Mouse (Mus musculus): ENCODE results near the gene Pcid2. TPM values are rescaled to one million over a fixed set of nuclear protein-coding genes. Genes with fewer than 3 reads are reported as not detected.

The Pcid2 gene
- polyA plus RNA-seq, 2 experiments, result 10.9 to 12.3 TPM

DNA sequence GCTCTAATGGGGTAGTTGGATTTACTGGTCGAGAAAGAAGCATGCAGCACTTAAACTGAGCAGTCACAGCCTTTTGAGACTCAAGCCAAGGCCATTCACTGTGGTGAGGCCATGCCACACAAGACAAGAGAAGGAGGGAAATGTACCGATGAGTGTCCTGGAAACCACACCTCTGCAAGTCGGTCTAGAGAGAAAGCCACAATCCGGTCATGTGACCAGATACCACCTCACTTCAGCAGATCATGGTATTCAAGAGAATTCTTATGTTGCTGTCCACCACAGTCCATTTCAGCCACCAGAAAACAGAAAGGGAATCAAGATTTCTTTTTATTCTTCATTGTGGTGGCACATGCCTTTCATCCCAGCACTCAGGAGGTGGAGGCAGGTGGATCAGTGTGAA lies 63.8 kb downstream of the Pcid2 start:
- H3K9me3 ChIP-seq (ENCODE audit: control insufficient read depth, low read length), result no peaks in the 10 kb centered on the region
- no peak overlapping the region for H3K27ac ChIP-seq
- no peak overlapping the region for H3K4me3 ChIP-seq (ENCODE audit: insufficient read depth in 1 of 2, low read depth in 2 of 2, low read length in 2 of 2)
- H3K4me1 ChIP-seq (replicated peaks; ENCODE audit: control insufficient read depth in 2 of 2, insufficient read depth in 2 of 2, low read length in 1 of 2), result peaks cover 0 to 6% of the 10 kb centered on the region in 2 experiments; a peak in 2 of 4 replicates
- WGBS (ENCODE audit: insufficient replicate concordance), result 41% methylated on average over 4 of the region's 4 CpGs
- H3K27me3 ChIP-seq (ENCODE audit: control insufficient read depth, insufficient read depth, low read length), result no peaks in the 10 kb centered on the region
- TF ChIP-seq EP300 (IDR thresholded peaks at IDR 0.05; ENCODE audit: low read depth) (no peak), CTCF (IDR thresholded peaks at IDR 0.05; ENCODE audit: low read depth) (no peak)
- no peak overlapping the region for H3K4me2 ChIP-seq (ENCODE audit: low read depth)
- H3K9ac ChIP-seq (replicated peaks), result no peak overlapping the region
- ATAC-seq (ENCODE audit: insufficient read depth) (no peak), DNase-seq (ENCODE audit: low read depth in 3 of 3, low spot score in 3 of 3) (no peak)
- H3K36me3 ChIP-seq (replicated peaks; ENCODE audit: control insufficient read depth, insufficient read depth, low read depth), result no peaks in the 10 kb centered on the region; the same call in 1 of the 2 replicates

DNA sequence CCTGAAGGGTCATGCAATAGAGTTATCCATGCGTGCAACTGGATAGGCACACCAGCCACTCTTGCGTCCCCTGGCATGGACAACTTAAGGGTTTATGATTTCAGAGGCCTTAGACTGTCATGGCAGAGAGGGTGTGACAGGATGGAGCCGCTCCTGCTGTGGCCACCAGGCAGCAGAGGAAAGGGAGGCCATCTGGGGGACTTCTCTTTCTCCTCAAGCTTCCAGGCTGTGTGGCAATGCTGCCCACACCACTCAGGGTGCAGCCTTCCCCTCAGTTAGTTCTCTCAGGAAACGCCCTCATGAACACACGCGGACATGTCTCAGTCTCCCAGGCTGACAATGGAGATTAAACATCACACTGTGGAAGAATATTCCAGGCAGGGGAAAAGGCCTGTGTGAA lies 66.2 kb downstream of the Pcid2 start:
- H3K9ac ChIP-seq (replicated peaks), result no peak overlapping the region
- no peaks in the 10 kb centered on the region for H3K9me3 ChIP-seq (ENCODE audit: control insufficient read depth, low read length)
- H3K4me1 ChIP-seq (replicated peaks; ENCODE audit: control insufficient read depth in 2 of 2, insufficient read depth in 2 of 2, low read length in 1 of 2), result peaks cover 0 to 8% of the 10 kb centered on the region in 2 experiments; a peak in 2 of 4 replicates
- H3K4me2 ChIP-seq (ENCODE audit: low read depth), result peak overlapping the region; percentile 47; the same call in 1 of the 2 replicates
- no peak for DNase-seq (ENCODE audit: low read depth in 3 of 3, low spot score in 3 of 3)
- no peak for ATAC-seq (ENCODE audit: insufficient read depth)
- no peaks in the 10 kb centered on the region; the same call in 1 of the 2 replicates for H3K36me3 ChIP-seq (replicated peaks; ENCODE audit: control insufficient read depth, insufficient read depth, low read depth)
- no peak overlapping the region for H3K4me3 ChIP-seq (ENCODE audit: insufficient read depth in 1 of 2, low read depth in 2 of 2, low read length in 2 of 2)
- TF ChIP-seq CTCF (IDR thresholded peaks at IDR 0.05; ENCODE audit: low read depth), result no peak
- no peak for TF ChIP-seq EP300 (IDR thresholded peaks at IDR 0.05; ENCODE audit: low read depth)
- WGBS (ENCODE audit: insufficient replicate concordance), result 49% methylated on average over 6 of the region's 6 CpGs
- no peaks in the 10 kb centered on the region for H3K27me3 ChIP-seq (ENCODE audit: control insufficient read depth, insufficient read depth, low read length)
- no peak overlapping the region for H3K27ac ChIP-seq

DNA sequence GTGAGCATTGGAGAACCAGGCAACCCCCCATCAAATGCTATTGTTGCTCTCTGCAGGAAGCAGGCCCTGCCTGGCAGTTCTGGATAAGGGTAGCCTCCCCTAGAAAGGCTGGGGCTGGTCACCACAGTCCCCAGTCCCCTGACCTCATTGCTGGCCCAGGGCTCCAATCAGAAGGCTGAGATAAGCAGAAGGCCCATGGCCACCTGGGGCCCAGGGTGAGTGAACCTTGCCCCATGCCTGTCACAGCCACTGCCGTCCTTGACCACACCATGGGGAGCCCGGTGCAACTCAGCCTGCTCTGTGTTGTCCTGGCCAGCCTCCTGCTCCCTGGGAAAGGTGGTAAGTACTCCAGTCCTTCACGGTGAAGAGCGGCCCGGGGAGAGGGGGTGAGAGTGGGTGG lies 67.7 kb downstream of the Pcid2 start:
- peak overlapping the region in 1 of 2 experiments; percentile 36; a peak in 2 of 4 replicates for H3K4me3 ChIP-seq (ENCODE audit: insufficient read depth in 1 of 2, low read depth in 2 of 2, low read length in 2 of 2)
- peak in 1 of 3 experiments; percentile 24 for DNase-seq (ENCODE audit: low read depth in 3 of 3, low spot score in 3 of 3)
- peak overlapping the region; percentile 31 for H3K27ac ChIP-seq
- no peak overlapping the region for H3K9ac ChIP-seq (replicated peaks)
- 22% methylated on average over 5 of the region's 5 CpGs for WGBS (ENCODE audit: insufficient replicate concordance)
- TF ChIP-seq EP300 (IDR thresholded peaks at IDR 0.05; ENCODE audit: low read depth), result no peak
- TF ChIP-seq CTCF (IDR thresholded peaks at IDR 0.05; ENCODE audit: low read depth), result no peak
- H3K4me1 ChIP-seq (replicated peaks; ENCODE audit: control insufficient read depth in 2 of 2, insufficient read depth in 2 of 2, low read length in 1 of 2), result peaks cover 0 to 8% of the 10 kb centered on the region in 2 experiments; a peak in 2 of 4 replicates
- H3K4me2 ChIP-seq (ENCODE audit: low read depth), result peak overlapping the region; percentile 47
- H3K36me3 ChIP-seq (replicated peaks; ENCODE audit: control insufficient read depth, insufficient read depth, low read depth), result no peaks in the 10 kb centered on the region; the same call in 1 of the 2 replicates
- no peaks in the 10 kb centered on the region for H3K27me3 ChIP-seq (ENCODE audit: control insufficient read depth, insufficient read depth, low read length)
- ATAC-seq (ENCODE audit: insufficient read depth), result peak; percentile 87
- no peaks in the 10 kb centered on the region for H3K9me3 ChIP-seq (ENCODE audit: control insufficient read depth, low read length)

DNA sequence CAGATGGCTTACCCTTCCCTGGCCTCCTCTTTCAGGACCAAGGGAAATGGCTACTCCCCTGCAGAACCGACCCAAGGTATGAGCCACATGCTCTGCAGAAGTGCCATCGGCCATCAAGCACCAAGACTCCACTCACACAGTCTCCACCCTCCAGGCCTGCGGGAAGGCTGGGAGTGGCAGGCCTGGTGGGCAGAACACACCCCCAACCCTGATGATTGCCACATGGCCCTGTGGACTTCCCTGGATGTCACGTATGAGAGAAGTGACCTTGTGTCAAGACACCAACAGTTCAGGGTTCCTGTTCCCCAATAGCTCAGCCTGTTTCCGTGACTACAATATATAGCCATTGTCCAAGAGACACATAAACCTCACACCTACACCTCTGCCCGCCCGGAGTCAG lies 68.2 kb downstream of the Pcid2 start, which contains the start of gene F10:
F10 (plus strand) TSS at position 294 of the 400 bp plus-strand sequence.
- DNase-seq (ENCODE audit: low read depth in 3 of 3, low spot score in 3 of 3), result no peak
- peak; percentile 54 for ATAC-seq (ENCODE audit: insufficient read depth)
- H3K4me1 ChIP-seq (replicated peaks; ENCODE audit: control insufficient read depth in 2 of 2, insufficient read depth in 2 of 2, low read length in 1 of 2), result peaks cover 0 to 8% of the 10 kb centered on the region in 2 experiments; a peak in 2 of 4 replicates
- peak within 1 kb of the TSS; percentile 31 for H3K27ac ChIP-seq
- no peak within 1 kb of the TSS; the same call in 1 of the 2 replicates for H3K9ac ChIP-seq (replicated peaks)
- no peaks in the 10 kb centered on the region for H3K9me3 ChIP-seq (ENCODE audit: control insufficient read depth, low read length)
- peak within 1 kb of the TSS; percentile 30 to 36 for H3K4me3 ChIP-seq (ENCODE audit: insufficient read depth in 1 of 2, low read depth in 2 of 2, low read length in 2 of 2)
- H3K36me3 ChIP-seq (replicated peaks; ENCODE audit: control insufficient read depth, insufficient read depth, low read depth), result no peaks in the 10 kb centered on the region; the same call in 1 of the 2 replicates
- H3K27me3 ChIP-seq (ENCODE audit: control insufficient read depth, insufficient read depth, low read length), result no peaks in the 10 kb centered on the region
- H3K4me2 ChIP-seq (ENCODE audit: low read depth), result peak within 1 kb of the TSS; percentile 47
- 43% methylated on average over 7 of the region's 7 CpGs for WGBS (ENCODE audit: insufficient replicate concordance)
- TF ChIP-seq EP300 (IDR thresholded peaks at IDR 0.05; ENCODE audit: low read depth) (no peak), CTCF (IDR thresholded peaks at IDR 0.05; ENCODE audit: low read depth) (no peak)

DNA sequence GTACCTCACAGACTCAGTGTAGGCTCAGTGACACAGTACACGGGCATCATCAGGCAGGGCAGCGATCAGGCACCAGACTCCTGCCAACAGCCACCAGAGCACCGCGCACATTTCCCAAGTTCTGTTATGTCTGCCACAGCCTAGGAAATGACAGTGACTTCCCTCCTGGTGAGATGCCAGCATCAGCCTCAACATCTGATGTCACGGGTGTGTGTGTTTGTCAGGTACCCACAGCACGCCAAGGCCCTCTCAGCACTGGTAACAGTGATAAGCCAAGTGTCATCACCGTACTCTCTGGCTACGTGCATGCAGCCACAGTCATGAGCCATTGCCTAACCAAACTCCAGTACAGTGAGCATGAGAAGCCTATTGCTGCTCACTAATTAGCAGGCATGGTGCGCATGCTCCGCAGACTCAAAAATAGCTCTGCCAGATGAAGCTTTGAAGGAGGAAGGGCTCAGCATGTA lies 68.9 kb downstream of the Pcid2 start:
- no peak for TF ChIP-seq EP300 (IDR thresholded peaks at IDR 0.05; ENCODE audit: low read depth)
- TF ChIP-seq CTCF (IDR thresholded peaks at IDR 0.05; ENCODE audit: low read depth), result no peak
- no peaks in the 10 kb centered on the region; the same call in 1 of the 2 replicates for H3K36me3 ChIP-seq (replicated peaks; ENCODE audit: control insufficient read depth, insufficient read depth, low read depth)
- H3K4me2 ChIP-seq (ENCODE audit: low read depth), result no peak overlapping the region
- DNase-seq (ENCODE audit: low read depth in 3 of 3, low spot score in 3 of 3), result no peak
- no peak for ATAC-seq (ENCODE audit: insufficient read depth)
- no peaks in the 10 kb centered on the region for H3K27me3 ChIP-seq (ENCODE audit: control insufficient read depth, insufficient read depth, low read length)
- peaks cover 0 to 8% of the 10 kb centered on the region in 2 experiments; a peak in 2 of 4 replicates for H3K4me1 ChIP-seq (replicated peaks; ENCODE audit: control insufficient read depth in 2 of 2, insufficient read depth in 2 of 2, low read length in 1 of 2)
- H3K9ac ChIP-seq (replicated peaks), result no peak overlapping the region
- no peak overlapping the region for H3K27ac ChIP-seq
- H3K4me3 ChIP-seq (ENCODE audit: insufficient read depth in 1 of 2, low read depth in 2 of 2, low read length in 2 of 2), result no peak overlapping the region
- 55% methylated on average over 10 of the region's 10 CpGs for WGBS (ENCODE audit: insufficient replicate concordance)
- no peaks in the 10 kb centered on the region for H3K9me3 ChIP-seq (ENCODE audit: control insufficient read depth, low read length)
